Mouse (Mus musculus): ENCODE results near the gene Arhgap8. TPM values are rescaled to one million over a fixed set of nuclear protein-coding genes. Genes with fewer than 3 reads are reported as not detected.

The Arhgap8 gene
- polyA plus RNA-seq, 1 experiment from 2014 or later, result 1.1 TPM

DNA sequence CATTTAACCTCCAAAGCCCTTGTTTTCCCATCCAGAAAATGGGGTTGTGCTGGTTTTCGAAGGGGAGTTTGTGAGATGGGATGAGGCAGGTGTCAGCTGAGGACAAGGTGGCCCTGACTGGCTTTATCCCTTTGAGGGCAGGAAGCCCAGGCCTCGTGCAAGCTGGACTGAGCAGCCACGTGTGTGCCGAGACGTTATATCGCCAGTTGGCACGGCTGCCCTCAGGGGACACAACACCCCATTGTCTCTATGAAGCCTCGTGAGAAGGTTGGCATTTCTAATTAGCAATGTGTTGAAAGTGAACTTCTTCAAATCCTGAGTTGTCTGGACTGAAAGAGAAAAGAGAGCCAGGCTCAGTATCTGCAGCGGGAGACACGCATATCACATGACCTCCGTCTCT lies 98.4 kb downstream of the Arhgap8 start:
- Histone ChIP-seq H3K36me3 (replicated peaks) (peaks cover 17% of the 10 kb centered on the region; the same call in 1 of the 2 replicates), H3K27me3 (no peaks in the 10 kb centered on the region), H3K27ac (peak overlapping the region; percentile 14; the same call in 1 of the 2 replicates), H3K4me3 (replicated peaks) (no peak overlapping the region), H3K9me3 (no peaks in the 10 kb centered on the region), H3K4me1 (peaks cover 60% of the 10 kb centered on the region), H3K9ac (no peak overlapping the region), H3K4me2 (no peak overlapping the region)
- ATAC-seq (ENCODE audit: low FRiP score), result peak; percentile 30; the same call in 1 of the 2 replicates
- WGBS, result 66% methylated on average over 11 of the region's 11 CpGs

DNA sequence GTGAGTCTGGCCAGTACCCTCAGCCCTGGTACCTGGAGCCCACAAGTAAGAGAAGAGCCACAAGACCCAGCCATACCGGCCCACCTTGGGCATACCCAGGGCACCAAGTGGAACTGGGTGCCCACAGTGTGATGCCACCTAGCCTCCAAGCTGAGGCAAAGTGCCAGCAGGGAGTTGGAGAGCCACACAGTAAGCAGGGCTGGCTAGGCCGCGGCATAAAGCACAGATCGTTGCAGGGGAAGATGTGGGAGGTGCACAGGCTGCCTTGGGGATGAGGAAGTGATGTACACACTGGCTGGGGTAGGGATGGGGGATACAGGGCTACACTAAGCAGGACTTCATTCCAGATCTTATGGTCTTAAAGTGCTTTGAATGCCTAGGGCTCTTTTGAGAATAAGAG lies 101.0 kb downstream of the Arhgap8 start:
- Histone ChIP-seq H3K9ac (no peak overlapping the region), H3K36me3 (replicated peaks) (peaks cover 17% of the 10 kb centered on the region; the same call in 1 of the 2 replicates), H3K27ac (no peak overlapping the region), H3K9me3 (no peaks in the 10 kb centered on the region), H3K4me1 (peaks cover 34% of the 10 kb centered on the region), H3K27me3 (no peaks in the 10 kb centered on the region), H3K4me2 (no peak overlapping the region), H3K4me3 (replicated peaks) (no peak overlapping the region)
- 94% methylated on average over 4 of the region's 4 CpGs for WGBS
- ATAC-seq (ENCODE audit: low FRiP score), result no peak

Other genes with a start within 250 kb of the Arhgap8 start
- 48.8 and 56.2 TPM in 2 replicates for gene Rtl6, start 162.2 kb upstream of the Arhgap8 start, polyA plus RNA-seq (2016; fragmentation: Nextera tagmentation; extraction: Ambion mirVana)
- gene Prr5, start 50.4 kb upstream of the Arhgap8 start, polyA plus RNA-seq (2016; fragmentation: Nextera tagmentation; extraction: Ambion mirVana), result 7.6 and 10.1 TPM in 2 replicates
- 17.6 and 24.4 TPM in 2 replicates for gene Phf21b, start 136.0 kb downstream of the Arhgap8 start, polyA plus RNA-seq (2016; fragmentation: Nextera tagmentation; extraction: Ambion mirVana)
- 0.85 and 1.2 TPM in 2 replicates for gene Gm29666, start 200.0 kb downstream of the Arhgap8 start, polyA plus RNA-seq (2016; fragmentation: Nextera tagmentation; extraction: Ambion mirVana)
- 64.0 and 72.5 TPM in 2 replicates for gene Nup50, start 203.4 kb downstream of the Arhgap8 start, polyA plus RNA-seq (2016; fragmentation: Nextera tagmentation; extraction: Ambion mirVana)